Comparison of ENCODE assay signal across 15 mouse cellular contexts in the genomic region with DNA sequence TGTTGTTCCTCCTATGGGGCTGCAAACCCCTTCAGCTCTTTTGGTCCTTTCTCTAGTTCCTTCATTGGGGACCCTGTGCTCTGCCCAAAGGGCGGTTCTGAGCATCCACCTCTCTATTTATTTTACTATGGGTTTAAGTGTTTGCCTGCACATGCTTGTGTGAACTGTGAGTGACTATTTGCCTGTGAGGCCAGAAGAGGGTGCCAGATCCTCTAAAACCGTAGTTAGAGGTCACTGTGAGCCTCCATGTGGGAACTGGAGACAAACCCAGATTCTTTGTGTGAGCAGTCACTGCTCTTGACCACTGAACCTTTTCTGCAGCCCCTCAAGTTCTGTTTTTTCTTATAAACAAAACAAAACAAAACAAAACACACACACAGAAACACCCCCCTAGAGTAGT. TPM values are rescaled to one million over a fixed set of nuclear protein-coding genes. Genes with fewer than 3 reads are reported as not detected.
DNase-seq lines count a peak whose midpoint lies in the region; TF ChIP-seq lines count a peak whose summit lies in the region.
"Had no signal": no experiment of that assay in that cellular context is flagged by ENCODE, and none has a peak within 500 bp of the region (broad histone marks: within the 10 kb centered on the region; RNA-seq: fewer than 3 reads in every experiment).

No protein-coding gene starts in this region.

- TF ChIP-seq POLR2A in liver, adult 2 months (IDR thresholded peaks at IDR 0.05; ENCODE audit: extremely low read depth, insufficient read depth, low read length): no peak

- peak; percentile 31; the same call in 1 of the 2 replicates for TF ChIP-seq CTCF in liver, adult 2 months (IDR thresholded peaks at IDR 0.05; ENCODE audit: low read depth, low read length)

- DNase-seq in embryo, embryonic 10 days (ENCODE audit: low spot score): peak; percentile 29
- DNase-seq in embryo, embryonic 9.5 days (ENCODE audit: extremely low spot score): no peak
- DNase-seq in liver, adult 2 months (ENCODE audit: extremely low read depth, low read depth, low spot score): peak; percentile 28
- DNase-seq in liver: no peak
- peak; percentile 60 for DNase-seq in NIH3T3 (ENCODE audit: low read depth)
- DNase-seq in kidney, postnatal 36 days: peak; percentile 31 to 62
- DNase-seq in natural killer cell, adult 2 months (ENCODE audit: low spot score in 2 of 2): no peak
- no peak for DNase-seq in thymus, postnatal 14 days
- DNase-seq: cerebellum, adult 18-20 months; heart, adult 2 months; heart, postnatal 36 days; right cerebral cortex, adult 18-20 months had no signal

- H3K36me3 ChIP-seq in liver, adult 2 months (ENCODE audit: control insufficient read depth, insufficient read depth, low read length): no peaks in the 10 kb centered on the region
- H3K36me3 ChIP-seq: forebrain, embryonic 10.5 days; limb, embryonic 12.5 days; neural tube, embryonic 15.5 days had no signal

- no peak overlapping the region for H3K4me3 ChIP-seq in liver, adult 2 months (ENCODE audit: insufficient read depth, low read depth, low read length)
- H3K4me3 ChIP-seq: forebrain, embryonic 10.5 days; heart, adult 2 months; limb, embryonic 12.5 days; neural tube, embryonic 15.5 days had no signal

- H3K27ac ChIP-seq in liver, adult 2 months (replicated peaks; ENCODE audit: insufficient read depth, low read depth, low read length): no peak overlapping the region
- H3K27ac ChIP-seq: forebrain, embryonic 10.5 days; heart, adult 2 months; limb, embryonic 12.5 days; neural tube, embryonic 15.5 days had no signal

- no peaks in the 10 kb centered on the region for H3K27me3 ChIP-seq in liver, adult 2 months (ENCODE audit: control insufficient read depth, insufficient read depth, low read length)
- H3K27me3 ChIP-seq: limb, embryonic 12.5 days; neural tube, embryonic 15.5 days had no signal

- no peaks in the 10 kb centered on the region for H3K4me1 ChIP-seq in liver, adult 2 months (ENCODE audit: control insufficient read depth, insufficient read depth, low read length)
- H3K4me1 ChIP-seq: forebrain, embryonic 10.5 days; limb, embryonic 12.5 days; neural tube, embryonic 15.5 days had no signal

- H3K79me2 ChIP-seq in liver, adult 2 months (ENCODE audit: control insufficient read depth, insufficient read depth, low read length): no peaks in the 10 kb centered on the region

- no peak overlapping the region for H3K9ac ChIP-seq in liver, adult 2 months (ENCODE audit: low read depth, low read length)
- H3K9ac ChIP-seq: limb, embryonic 12.5 days; neural tube, embryonic 15.5 days had no signal

- 46% methylated on average over 2 of the region's 2 CpGs for whole genome bisulfite sequencing in liver, adult 2 months

RNA-seq across cellular contexts. Expression of a gene that starts 14.1 kb away (rescaled TPM):
- 0.09 TPM in 1 of 2 replicates, not detected in the other for total RNA-seq in liver, adult 2 months (2014; rRNA removed)
- 0.02 TPM in 2 replicates for polyA plus RNA-seq in liver, adult 2 months (2012; rRNA removed)

Comparison
In these comparisons a context has a peak if more than half of its experiments do, and no peak if none do; other contexts are left out.
1. DNase-seq: peak in embryo, embryonic 10 days (single experiment), liver, adult 2 months (single experiment), NIH3T3 (single experiment) and kidney, postnatal 36 days (2 of 2); none in embryo, embryonic 9.5 days (single experiment), liver (single experiment), natural killer cell, adult 2 months (0 of 2) and thymus, postnatal 14 days (single experiment).